Mouse (Mus musculus): ENCODE measurements around the gene Nudc. TPM values are rescaled to one million over a fixed set of nuclear protein-coding genes. Genes with fewer than 3 reads are reported as not detected.
A peak's percentile ranks its signal among the peaks of the same experiment; 100 is the strongest.
"Not testable (repeated sequence)": the region's sequence is repeated elsewhere in the genome, so short reads cannot be mapped to it uniquely, and the experiment has no call there.

Gene Nudc
- polyA plus RNA-seq, 1 experiment from 2014 or later, result 199 TPM

GRCm38 (mm10) chr4:133527788-133528187 lies 18.0 kb downstream of the Nudc start:
- H3K4me1 ChIP-seq (replicated peaks), result no peaks in the 10 kb centered on the region
- no peak overlapping the region for H3K9ac ChIP-seq
- H3K4me2 ChIP-seq, result no peak overlapping the region
- no peak for ATAC-seq (replicated peaks; ENCODE audit: insufficient number of reproducible peaks, insufficient read depth, low FRiP score, low read depth)
- H3K27ac ChIP-seq, result no peak overlapping the region
- H3K36me3 ChIP-seq, result peaks cover 26% of the 10 kb centered on the region
- no peaks in the 10 kb centered on the region for H3K27me3 ChIP-seq
- WGBS, result 62% methylated on average over 16 of the region's 16 CpGs
- H3K9me3 ChIP-seq (replicated peaks), result no peaks in the 10 kb centered on the region
- H3K4me3 ChIP-seq, result no peak overlapping the region

GRCm38 (mm10) chr4:133521502-133521901 lies 24.3 kb downstream of the Nudc start:
- peaks cover 9% of the 10 kb centered on the region for H3K4me1 ChIP-seq (replicated peaks)
- H3K4me3 ChIP-seq, result no peak overlapping the region
- ATAC-seq (replicated peaks; ENCODE audit: insufficient number of reproducible peaks, insufficient read depth, low FRiP score, low read depth), result no peak
- H3K27ac ChIP-seq, result no peak overlapping the region
- no peaks in the 10 kb centered on the region for H3K9me3 ChIP-seq (replicated peaks)
- WGBS, result 55% methylated on average over 2 of the region's 2 CpGs
- H3K4me2 ChIP-seq, result no peak overlapping the region
- H3K9ac ChIP-seq, result no peak overlapping the region
- H3K27me3 ChIP-seq, result peaks cover 38% of the 10 kb centered on the region
- no peaks in the 10 kb centered on the region for H3K36me3 ChIP-seq

GRCm38 (mm10) chr4:133519369-133519665 lies 26.5 kb downstream of the Nudc start:
- ATAC-seq (replicated peaks; ENCODE audit: insufficient number of reproducible peaks, insufficient read depth, low FRiP score, low read depth), result no peak; the same call in 1 of the 2 replicates
- no peak overlapping the region for H3K27ac ChIP-seq

GRCm38 (mm10) chr4:133518601-133519368 lies 27.0 kb downstream of the Nudc start, which contains the start of gene Kdf1:
TSS of gene Kdf1 (plus strand) at chr4:133518963.
- H3K9me3 ChIP-seq (replicated peaks), result no peaks in the 10 kb centered on the region
- WGBS, result 4% methylated on average over 57 of the region's 69 CpGs
- peaks cover 9% of the 10 kb centered on the region for H3K4me1 ChIP-seq (replicated peaks)
- H3K4me3 ChIP-seq, result peak within 1 kb of the TSS; percentile 57
- peak within 1 kb of the TSS; percentile 84 for H3K4me2 ChIP-seq
- ATAC-seq (replicated peaks; ENCODE audit: insufficient number of reproducible peaks, insufficient read depth, low FRiP score, low read depth), result peak; percentile 43
- H3K27me3 ChIP-seq, result peaks cover 40% of the 10 kb centered on the region
- no peak within 1 kb of the TSS for H3K27ac ChIP-seq
- no peaks in the 10 kb centered on the region for H3K36me3 ChIP-seq
- peak within 1 kb of the TSS; percentile 55 for H3K9ac ChIP-seq

More at GRCm38 (mm10) chr4:133519369-133519665, 26.5 kb downstream of the Nudc start:
- peaks cover 9% of the 10 kb centered on the region for H3K4me1 ChIP-seq (replicated peaks)
- peaks cover 40% of the 10 kb centered on the region for H3K27me3 ChIP-seq
- H3K4me2 ChIP-seq, result peak overlapping the region; percentile 84
- H3K4me3 ChIP-seq, result peak overlapping the region; percentile 57
- H3K9me3 ChIP-seq (replicated peaks), result no peaks in the 10 kb centered on the region
- peak overlapping the region; percentile 55 for H3K9ac ChIP-seq
- 3% methylated on average over 25 of the region's 25 CpGs for WGBS
- no peaks in the 10 kb centered on the region for H3K36me3 ChIP-seq

GRCm38 (mm10) chr4:133512972-133513371 lies 32.8 kb downstream of the Nudc start:
- no peak overlapping the region for H3K27ac ChIP-seq
- H3K9ac ChIP-seq, result no peak overlapping the region
- no peak overlapping the region for H3K4me3 ChIP-seq
- peak; percentile 22; the same call in 1 of the 2 replicates for ATAC-seq (replicated peaks; ENCODE audit: insufficient number of reproducible peaks, insufficient read depth, low FRiP score, low read depth)
- 15% methylated on average over 8 of the region's 8 CpGs for WGBS
- H3K27me3 ChIP-seq, result peaks cover 11% of the 10 kb centered on the region
- H3K4me2 ChIP-seq, result no peak overlapping the region
- no peaks in the 10 kb centered on the region for H3K36me3 ChIP-seq
- no peaks in the 10 kb centered on the region for H3K4me1 ChIP-seq (replicated peaks)
- no peaks in the 10 kb centered on the region for H3K9me3 ChIP-seq (replicated peaks)

- not testable (repeated sequence) for H3K4me3 ChIP-seq; H3K27me3 ChIP-seq; ATAC-seq (replicated peaks; ENCODE audit: insufficient number of reproducible peaks, insufficient read depth, low FRiP score, low read depth); H3K4me2 ChIP-seq; H3K9ac ChIP-seq; H3K4me1 ChIP-seq (replicated peaks); H3K27ac ChIP-seq; H3K36me3 ChIP-seq; H3K9me3 ChIP-seq (replicated peaks)
- WGBS, result 48% methylated on average over 5 of the region's 5 CpGs
Observed at GRCm38 (mm10) chr4:133512511-133512910, 33.3 kb downstream of the Nudc start.

- Histone ChIP-seq H3K4me2 (no peak overlapping the region), H3K9me3 (replicated peaks) (no peaks in the 10 kb centered on the region), H3K4me1 (replicated peaks) (no peaks in the 10 kb centered on the region), H3K36me3 (no peaks in the 10 kb centered on the region), H3K4me3 (no peak overlapping the region), H3K9ac (no peak overlapping the region), H3K27ac (no peak overlapping the region), H3K27me3 (peaks cover 16% of the 10 kb centered on the region)
- ATAC-seq (replicated peaks; ENCODE audit: insufficient number of reproducible peaks, insufficient read depth, low FRiP score, low read depth), result no peak
- WGBS, result 70% methylated on average over 5 of the region's 5 CpGs
Observed at GRCm38 (mm10) chr4:133511050-133511449, 34.7 kb downstream of the Nudc start.

- Histone ChIP-seq H3K36me3 (no peaks in the 10 kb centered on the region), H3K4me3 (no peak overlapping the region), H3K9me3 (replicated peaks) (no peaks in the 10 kb centered on the region), H3K4me2 (no peak overlapping the region), H3K27me3 (peaks cover 34% of the 10 kb centered on the region), H3K4me1 (replicated peaks) (no peaks in the 10 kb centered on the region), H3K27ac (no peak overlapping the region), H3K9ac (no peak overlapping the region)
- WGBS, result 83% methylated on average over 7 of the region's 7 CpGs
- no peak for ATAC-seq (replicated peaks; ENCODE audit: insufficient number of reproducible peaks, insufficient read depth, low FRiP score, low read depth)
Observed at GRCm38 (mm10) chr4:133508990-133509389, 36.8 kb downstream of the Nudc start.

- H3K4me1 ChIP-seq (replicated peaks), result no peaks in the 10 kb centered on the region
- no peaks in the 10 kb centered on the region for H3K9me3 ChIP-seq (replicated peaks)
- no peak overlapping the region for H3K27ac ChIP-seq
- H3K4me2 ChIP-seq, result no peak overlapping the region
- H3K36me3 ChIP-seq, result no peaks in the 10 kb centered on the region
- 47% methylated on average over 5 of the region's 5 CpGs for WGBS
- H3K4me3 ChIP-seq, result no peak overlapping the region
- peaks cover 57% of the 10 kb centered on the region for H3K27me3 ChIP-seq
- no peak overlapping the region for H3K9ac ChIP-seq
- ATAC-seq (replicated peaks; ENCODE audit: insufficient number of reproducible peaks, insufficient read depth, low FRiP score, low read depth), result no peak
Observed at GRCm38 (mm10) chr4:133506573-133506972, 39.2 kb downstream of the Nudc start.

GRCm38 (mm10) chr4:133504755-133505485 lies 40.9 kb downstream of the Nudc start:
- ATAC-seq (replicated peaks; ENCODE audit: insufficient number of reproducible peaks, insufficient read depth, low FRiP score, low read depth), result no peak

GRCm38 (mm10) chr4:133504300-133504699 lies 41.5 kb downstream of the Nudc start:
- WGBS, result 41% methylated on average over 5 of the region's 5 CpGs
- no peak overlapping the region for H3K4me2 ChIP-seq
- no peak overlapping the region for H3K27ac ChIP-seq
- no peak for ATAC-seq (replicated peaks; ENCODE audit: insufficient number of reproducible peaks, insufficient read depth, low FRiP score, low read depth)
- peaks cover 79% of the 10 kb centered on the region for H3K27me3 ChIP-seq
- no peak overlapping the region for H3K9ac ChIP-seq
- no peaks in the 10 kb centered on the region for H3K4me1 ChIP-seq (replicated peaks)
- H3K36me3 ChIP-seq, result no peaks in the 10 kb centered on the region
- no peak overlapping the region for H3K4me3 ChIP-seq
- no peaks in the 10 kb centered on the region for H3K9me3 ChIP-seq (replicated peaks)

More at GRCm38 (mm10) chr4:133504755-133505485, 40.9 kb downstream of the Nudc start:
- no peaks in the 10 kb centered on the region for H3K4me1 ChIP-seq (replicated peaks)
- no peaks in the 10 kb centered on the region for H3K9me3 ChIP-seq (replicated peaks)
- H3K27ac ChIP-seq, result no peak overlapping the region
- no peak overlapping the region for H3K9ac ChIP-seq
- peaks cover 73% of the 10 kb centered on the region for H3K27me3 ChIP-seq
- H3K4me2 ChIP-seq, result no peak overlapping the region
- H3K4me3 ChIP-seq, result no peak overlapping the region
- no peaks in the 10 kb centered on the region for H3K36me3 ChIP-seq
- 62% methylated on average over 9 of the region's 9 CpGs for WGBS

Measured in heart, embryonic 15.5 days (tissue).